Mouse (Mus musculus) CH12.LX (cell line): ENCODE measurements around the gene Gm20388. TPM values are rescaled to one million over a fixed set of nuclear protein-coding genes. Genes with fewer than 3 reads are reported as not detected.

Experiments
- DNase-seq: peaks from one replicate; pipeline ENCODE4 v3.0.0-alpha.2; 2013; ENCODE audit errors: extremely low read depth
- H3K27ac ChIP-seq: 2 replicates; pipeline ENCODE4 v1.5.1; 2012; ENCODE audit warnings: low read depth, mild to moderate bottlenecking, control low read depth, moderate library complexity; ENCODE audit not compliant: insufficient read depth
- H3K27me3 ChIP-seq: replicated peaks from 2 replicates; pipeline ENCODE3; 2012; ENCODE audit warnings: inconsistent platforms
- H3K36me3 ChIP-seq, 2 experiments: replicated peaks in 1 of 2; 2 replicates each; pipeline versions ENCODE3 to v1.6.1; 2012; ENCODE audit warnings: inconsistent platforms in 1 of 2, low read length in 1 of 2, mild to moderate bottlenecking in 1 of 2, mixed read lengths in 1 of 2, moderate library complexity in 1 of 2; ENCODE audit not compliant: control insufficient read depth in 1 of 2, insufficient read depth in 1 of 2
- H3K4me1 ChIP-seq, 2 experiments: 2 replicates each; pipeline ENCODE4 v1.6.1; 2012; ENCODE audit warnings: inconsistent platforms in 1 of 2, moderate library complexity in 1 of 2; ENCODE audit not compliant: insufficient read depth in 2 of 2, control insufficient read depth in 1 of 2
- H3K4me2 ChIP-seq: 2 replicates; pipeline ENCODE4 v1.6.1; 2012; ENCODE audit warnings: low read depth, mild to moderate bottlenecking, control low read depth; ENCODE audit not compliant: poor library complexity, insufficient read depth, severe bottlenecking
- H3K4me3 ChIP-seq, 3 experiments: fragments of 150-350 bp in 1 of 3; sonication (generic) in 1 of 3; replicated peaks in 1 of 3; 2 replicates each; pipeline versions ENCODE3 to v1.5.1; 2011 to 2012; ENCODE audit warnings: low read depth in 2 of 3, low read length in 2 of 3, mild to moderate bottlenecking in 2 of 3, moderate library complexity in 2 of 3, control low read depth in 1 of 3, improper control_type of control experiment in 1 of 3, inconsistent platforms in 1 of 3, mixed read lengths in 1 of 3; ENCODE audit not compliant: poor library complexity in 1 of 3
- H3K79me2 ChIP-seq: replicated peaks from 2 replicates; pipeline ENCODE4 v1.6.1; 2012; ENCODE audit warnings: mild to moderate bottlenecking, moderate library complexity; ENCODE audit not compliant: control insufficient read depth, poor library complexity, insufficient read depth, severe bottlenecking; ENCODE audit errors: extremely low read depth
- H3K9ac ChIP-seq: 2 replicates; pipeline ENCODE4 v1.6.1; 2012; ENCODE audit warnings: low read depth, mild to moderate bottlenecking, control low read depth, moderate library complexity; ENCODE audit not compliant: insufficient read depth
- H3K9me3 ChIP-seq: replicated peaks from 2 replicates; pipeline ENCODE3; 2012; ENCODE audit warnings: low read length, inconsistent platforms, mixed read lengths
- BHLHE40 ChIP-seq: IDR thresholded peaks from 2 replicates; pipeline ENCODE4 v1.6.1; 2011; ENCODE audit warnings: mild to moderate bottlenecking, low read depth, low read length, improper control_type of control experiment
- CHD1 ChIP-seq: IDR thresholded peaks from 2 replicates; pipeline ENCODE4 v1.6.1; 2012; ENCODE audit warnings: low read depth, low read length, improper control_type of control experiment, inconsistent platforms
- CHD2 ChIP-seq: IDR thresholded peaks from 2 replicates; pipeline ENCODE4 v1.6.1; 2011; ENCODE audit warnings: low read length, improper control_type of control experiment
- CTCF ChIP-seq, 2 experiments: IDR thresholded peaks in 1 of 2; conservative IDR thresholded peaks in 1 of 2; 2 replicates each; pipeline ENCODE4 v1.5.1; 2011 to 2012; ENCODE audit warnings: low read depth in 2 of 2, low read length in 2 of 2, improper control_type of control experiment in 1 of 2, inconsistent platforms in 1 of 2, mild to moderate bottlenecking in 1 of 2, moderate library complexity in 1 of 2
- E2F4 ChIP-seq: IDR thresholded peaks from 2 replicates; pipeline ENCODE4 v1.6.1; 2011; ENCODE audit warnings: low read depth, low read length, improper control_type of control experiment; ENCODE audit not compliant: insufficient replicate concordance
- ELF1 ChIP-seq: IDR thresholded peaks from 2 replicates; pipeline ENCODE4 v1.6.1; 2014; ENCODE audit warnings: low read depth, mild to moderate bottlenecking, inconsistent platforms, low read length, improper control_type of control experiment
- EP300 ChIP-seq: IDR thresholded peaks from 2 replicates; pipeline ENCODE4 v1.6.1; 2011; ENCODE audit warnings: low read length, improper control_type of control experiment
- ETS1 ChIP-seq: conservative IDR thresholded peaks from 2 replicates; pipeline ENCODE4 v1.6.1; 2012; ENCODE audit warnings: low read depth, mild to moderate bottlenecking, inconsistent platforms, low read length, improper control_type of control experiment, moderate library complexity
- GABPA ChIP-seq: IDR thresholded peaks from 2 replicates; pipeline ENCODE4 v1.6.1; 2012; ENCODE audit warnings: low read depth, low read length, improper control_type of control experiment, inconsistent platforms; ENCODE audit not compliant: insufficient replicate concordance
- HCFC1 ChIP-seq: IDR thresholded peaks from 2 replicates; pipeline ENCODE4 v1.6.1; 2012; ENCODE audit warnings: low read depth, mild to moderate bottlenecking, inconsistent platforms, low read length, improper control_type of control experiment
- IRF4 ChIP-seq: IDR thresholded peaks from 2 replicates; pipeline ENCODE4 v1.6.1; 2014; ENCODE audit warnings: low read depth, mild to moderate bottlenecking, inconsistent platforms, low read length, improper control_type of control experiment
- JUN ChIP-seq: IDR thresholded peaks from 2 replicates; pipeline ENCODE4 v1.6.1; 2011; ENCODE audit warnings: low read depth, mild to moderate bottlenecking, low read length, improper control_type of control experiment, moderate library complexity; ENCODE audit not compliant: insufficient read depth
- JUND ChIP-seq: conservative IDR thresholded peaks from 2 replicates; pipeline ENCODE4 v1.6.1; 2011; ENCODE audit warnings: low read depth, low read length, improper control_type of control experiment
- KAT2A ChIP-seq: IDR thresholded peaks from 2 replicates; pipeline ENCODE4 v1.6.1; 2012; ENCODE audit warnings: low read length, improper control_type of control experiment, inconsistent platforms; ENCODE audit not compliant: insufficient replicate concordance
- MAFK ChIP-seq: IDR thresholded peaks from 2 replicates; pipeline ENCODE4 v1.6.1; 2011; ENCODE audit warnings: low read length, improper control_type of control experiment; ENCODE audit not compliant: insufficient replicate concordance
- MAX ChIP-seq: IDR thresholded peaks from 2 replicates; pipeline ENCODE4 v1.6.1; 2011; ENCODE audit warnings: low read length, improper control_type of control experiment
- MAZ ChIP-seq: IDR thresholded peaks from 2 replicates; pipeline ENCODE4 v1.6.1; 2012; ENCODE audit warnings: low read depth, mild to moderate bottlenecking, inconsistent platforms, low read length, improper control_type of control experiment, moderate library complexity
- MEF2A ChIP-seq: IDR thresholded peaks from 2 replicates; pipeline ENCODE4 v1.6.1; 2014; ENCODE audit warnings: low read depth, mild to moderate bottlenecking, inconsistent platforms, low read length, improper control_type of control experiment, borderline replicate concordance
- MXI1 ChIP-seq: IDR thresholded peaks from 2 replicates; pipeline ENCODE4 v1.6.1; 2011; ENCODE audit warnings: mild to moderate bottlenecking, low read depth, low read length, improper control_type of control experiment
- MYC ChIP-seq: IDR thresholded peaks from 2 replicates; pipeline ENCODE4 v1.6.1; 2011; ENCODE audit warnings: low read depth, mild to moderate bottlenecking, improper control_type of control experiment, low read length
- NELFE ChIP-seq: IDR thresholded peaks from 2 replicates; pipeline ENCODE4 v1.6.1; 2011; ENCODE audit warnings: low read depth, low read length, improper control_type of control experiment
- NRF1 ChIP-seq: IDR thresholded peaks from 2 replicates; pipeline ENCODE4 v1.6.1; 2014; ENCODE audit warnings: low read depth, mild to moderate bottlenecking, inconsistent platforms, low read length, improper control_type of control experiment, moderate library complexity
- PAX5 ChIP-seq: IDR thresholded peaks from 2 replicates; pipeline ENCODE4 v1.6.1; 2012; ENCODE audit warnings: low read length, inconsistent platforms, mixed read lengths
- POLR2A ChIP-seq: IDR thresholded peaks from 2 replicates; pipeline ENCODE4 v1.6.1; 2011; ENCODE audit warnings: low read depth, mild to moderate bottlenecking, improper control_type of control experiment, low read length
- POLR2AphosphoS2 ChIP-seq: IDR thresholded peaks from 2 replicates; pipeline ENCODE4 v1.6.1; 2011; ENCODE audit warnings: low read depth, low read length, improper control_type of control experiment
- RAD21 ChIP-seq: IDR thresholded peaks from 2 replicates; pipeline ENCODE4 v1.6.1; 2011; ENCODE audit warnings: low read depth, mild to moderate bottlenecking, low read length, improper control_type of control experiment, moderate library complexity
- RCOR1 ChIP-seq: conservative IDR thresholded peaks from 2 replicates; pipeline ENCODE4 v1.6.1; 2012; ENCODE audit warnings: low read depth, mild to moderate bottlenecking, inconsistent platforms, low read length, improper control_type of control experiment
- SIN3A ChIP-seq: IDR thresholded peaks from 2 replicates; pipeline ENCODE4 v1.6.1; 2012; ENCODE audit warnings: low read length, improper control_type of control experiment, inconsistent platforms
- SMC3 ChIP-seq: IDR thresholded peaks from 2 replicates; pipeline ENCODE4 v1.6.1; 2011; ENCODE audit warnings: low read depth, low read length, improper control_type of control experiment
- TBP ChIP-seq: conservative IDR thresholded peaks from 2 replicates; pipeline ENCODE4 v1.6.1; 2011; ENCODE audit warnings: low read depth, low read length, improper control_type of control experiment
- TCF12 ChIP-seq: IDR thresholded peaks from 2 replicates; pipeline ENCODE4 v1.6.1; 2014; ENCODE audit warnings: low read depth, mild to moderate bottlenecking, inconsistent platforms, low read length, improper control_type of control experiment
- UBTF ChIP-seq: IDR thresholded peaks from 2 replicates; pipeline ENCODE4 v1.6.1; 2012; ENCODE audit warnings: low read depth, mild to moderate bottlenecking, inconsistent platforms, low read length, improper control_type of control experiment, moderate library complexity
- USF1 ChIP-seq: IDR thresholded peaks from 2 replicates; pipeline ENCODE4 v1.6.1; 2014; ENCODE audit warnings: low read depth, mild to moderate bottlenecking, inconsistent platforms, low read length, improper control_type of control experiment
- USF2 ChIP-seq: conservative IDR thresholded peaks from 2 replicates; pipeline ENCODE4 v1.6.1; 2011; ENCODE audit warnings: low read depth, low read length, improper control_type of control experiment
- ZC3H11A ChIP-seq: IDR thresholded peaks from 2 replicates; pipeline ENCODE4 v1.6.1; 2012; ENCODE audit warnings: low read depth, mild to moderate bottlenecking, inconsistent platforms, low read length, improper control_type of control experiment
- ZKSCAN1 ChIP-seq: IDR thresholded peaks from 2 replicates; pipeline ENCODE4 v1.6.1; 2012; ENCODE audit warnings: low read depth, inconsistent platforms, low read length, improper control_type of control experiment, borderline replicate concordance
- ZMIZ1 ChIP-seq: IDR thresholded peaks from 2 replicates; pipeline ENCODE4 v1.6.1; 2012; ENCODE audit warnings: low read depth, mild to moderate bottlenecking, inconsistent platforms, low read length, improper control_type of control experiment
- ZNF384 ChIP-seq: IDR thresholded peaks from 2 replicates; pipeline ENCODE4 v1.6.1; 2012; ENCODE audit warnings: low read depth, low read length, improper control_type of control experiment, inconsistent platforms
- dilution Hi-C: fragments of 300-500 bp; cut with MboI; formaldehyde crosslinking; loops from 2 replicates; pipeline ENCODE4 v1.14.3; 2020; ENCODE audit warnings: low sequenced_read_pairs; ENCODE audit not compliant: extremely low pct_unique_long_range_greater_than_20kb, extremely low pct_ligation_motif_present
- in situ Hi-C: fragments of 300-500 bp; cut with MboI; formaldehyde crosslinking; loops from 3 replicates; pipeline ENCODE4 v1.14.3; 2019; ENCODE audit warnings: low sequenced_read_pairs, low pct_ligation_motif_present, low pct_unique_long_range_greater_than_20kb, mixed read lengths
- polyA plus RNA-seq: library from polyadenylated mRNA; unstranded; fragments of >175 nt; gene quantifications from 2 replicates; pipeline ENCODE4 v1.2.1, GENCODE M21; 2012; ENCODE audit warnings: low read depth; ENCODE audit not compliant: insufficient read length
- total RNA-seq, 2 experiments: library from RNA; depleted of rRNA; stranded (reverse); fragments of 300-350 nt in 1 of 2; fragments of >200 nt in 1 of 2; gene quantifications; 2 replicates each; pipeline ENCODE4 v1.2.3; 2012 to 2014

The Gm20388 gene
- total and polyA plus RNA-seq, 3 experiments = 14.8 to 26.3 (median 22.2) TPM

DNA sequence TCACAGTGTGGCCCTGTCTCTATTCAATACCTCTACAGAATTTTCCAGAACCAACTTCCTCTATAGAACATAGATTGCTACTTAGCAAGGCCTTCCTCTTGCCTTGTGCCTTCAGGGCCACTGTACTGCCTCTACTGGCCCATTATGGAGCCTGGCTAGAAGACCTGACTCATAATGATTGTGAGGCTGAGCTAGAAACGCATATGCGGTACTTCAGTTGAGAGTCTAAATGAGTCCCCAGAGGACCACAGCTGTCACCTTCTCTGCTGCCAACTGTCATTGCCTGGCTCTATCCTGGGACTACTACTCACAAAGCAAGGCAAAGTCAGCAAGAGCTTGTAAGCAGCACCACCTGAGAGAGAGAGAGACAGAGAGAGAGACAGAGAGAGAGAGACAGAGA is 4273.9 kb downstream of the Gm20388 start:
- H3K27me3 ChIP-seq = no peaks in the 10 kb centered on the region
- H3K4me2 ChIP-seq = 0 out of 2 replicates have a peak overlapping the region, but pooled peaks have one; percentile 3
- H3K27ac ChIP-seq = no peak overlapping the region
- TF ChIP-seq NRF1 (no peak), SIN3A (peak; percentile 96), CHD2 (peak; percentile 62), IRF4 (peak; percentile 88), NELFE (0 out of 2 replicates have a peak, but pooled peaks have one; percentile 17), POLR2A (no peak), SMC3 (peak; percentile 36), UBTF (no peak), E2F4 (no peak), PAX5 (no peak), BHLHE40 (peak; percentile 53), ZNF384 (no peak; the same call in 1 of the 2 replicates), GABPA (no peak), MYC (0 out of 2 replicates have a peak, but pooled peaks have one; percentile 23), EP300 (peak; percentile 86), JUND (peak; percentile 79), POLR2AphosphoS2 (no peak), KAT2A (0 out of 2 replicates have a peak, but pooled peaks have one; percentile 30), HCFC1 (peak; percentile 45), MEF2A (peak; percentile 78; the same call in 1 of the 2 replicates), ETS1 (peak; percentile 72), ZKSCAN1 (no peak), USF1 (no peak), CTCF (conservative IDR thresholded peaks at IDR 0.05 in 1 of 2, IDR thresholded peaks at IDR 0.05 in 1 of 2; ENCODE audit: low read depth in 2 of 2, low read length in 2 of 2) (peak in 1 of 2 experiments; percentile 54; a peak in 2 of 4 replicates), RCOR1 (0 out of 2 replicates have a peak, but pooled peaks have one; percentile 59), ZMIZ1 (no peak), USF2 (no peak), ELF1 (peak; percentile 47), JUN (peak; percentile 58), MAX (peak; percentile 60), CHD1 (no peak), MAZ (no peak), ZC3H11A (no peak), TCF12 (peak; percentile 72; the same call in 1 of the 2 replicates), MXI1 (peak; percentile 74; the same call in 1 of the 2 replicates), RAD21 (peak; percentile 39), TBP (no peak), MAFK (0 out of 2 replicates have a peak, but pooled peaks have one; percentile 47)
- peaks cover 27 to 36% of the 10 kb centered on the region in 2 experiments for H3K4me1 ChIP-seq
- dilution Hi-C loops = no loop called here
- in situ Hi-C loops = no loop called here
- DNase-seq = peak; percentile 91
- no peaks in the 10 kb centered on the region for H3K9me3 ChIP-seq
- no peak overlapping the region; the same call in 1 of the 2 replicates for H3K9ac ChIP-seq
- H3K79me2 ChIP-seq = no peaks in the 10 kb centered on the region
- no peaks in the 10 kb centered on the region for H3K36me3 ChIP-seq
- H3K4me3 ChIP-seq = no peak overlapping the region
